Mouse (Mus musculus): ENCODE data around the gene Rbp4.

Gene Rbp4

DNA sequence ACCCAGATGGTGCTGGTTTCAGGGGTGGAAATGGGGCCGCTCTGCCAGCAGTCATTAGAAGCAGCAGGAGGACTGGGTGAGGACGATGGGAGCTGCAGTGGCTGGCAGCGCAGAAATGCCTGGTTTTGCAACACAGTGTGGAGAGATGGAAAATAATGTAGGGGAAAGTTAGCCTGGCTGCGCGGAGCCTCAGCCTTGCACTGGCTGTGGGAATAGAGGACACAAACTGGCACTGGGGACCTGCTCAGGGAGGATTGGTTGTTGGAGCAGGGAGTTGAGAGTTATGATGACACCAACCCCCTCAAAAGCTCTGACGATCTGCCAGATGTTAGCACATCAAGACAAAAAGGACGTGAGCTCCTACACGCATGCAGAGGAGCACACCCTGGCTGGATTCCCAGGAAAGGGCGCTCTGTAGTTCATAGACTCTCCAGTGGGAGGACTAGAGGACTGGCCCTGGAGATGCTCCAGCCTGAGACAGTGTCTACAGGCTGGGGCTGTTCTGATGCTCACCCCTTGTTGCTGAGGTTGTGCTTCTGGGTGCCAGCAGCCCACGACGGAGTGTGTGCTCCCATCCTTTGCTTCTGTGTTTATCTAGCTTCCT, 38.0 kb downstream of the Rbp4 start:
- DNase-seq = peak; percentile 70

DNA sequence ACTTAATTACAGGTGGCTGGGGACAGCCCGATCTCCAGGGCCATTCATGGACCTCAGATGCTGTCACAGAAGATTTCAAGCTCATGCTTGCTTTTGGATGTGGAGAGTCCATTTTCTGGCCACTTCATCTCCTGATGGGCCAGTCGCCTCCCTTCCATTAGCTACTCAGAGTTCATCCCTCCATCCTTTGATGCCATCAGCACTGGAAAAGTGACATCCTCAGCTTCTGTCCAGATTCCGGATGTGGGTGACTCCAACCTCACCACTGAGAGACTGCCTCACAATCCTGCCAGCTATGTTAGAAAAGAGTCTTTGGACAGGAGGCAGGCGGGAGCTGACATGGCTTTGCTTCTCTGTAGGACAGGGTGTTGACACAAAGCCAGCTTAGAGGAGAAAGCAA, 39.2 kb downstream of the Rbp4 start:
- DNase-seq = no peak

DNA sequence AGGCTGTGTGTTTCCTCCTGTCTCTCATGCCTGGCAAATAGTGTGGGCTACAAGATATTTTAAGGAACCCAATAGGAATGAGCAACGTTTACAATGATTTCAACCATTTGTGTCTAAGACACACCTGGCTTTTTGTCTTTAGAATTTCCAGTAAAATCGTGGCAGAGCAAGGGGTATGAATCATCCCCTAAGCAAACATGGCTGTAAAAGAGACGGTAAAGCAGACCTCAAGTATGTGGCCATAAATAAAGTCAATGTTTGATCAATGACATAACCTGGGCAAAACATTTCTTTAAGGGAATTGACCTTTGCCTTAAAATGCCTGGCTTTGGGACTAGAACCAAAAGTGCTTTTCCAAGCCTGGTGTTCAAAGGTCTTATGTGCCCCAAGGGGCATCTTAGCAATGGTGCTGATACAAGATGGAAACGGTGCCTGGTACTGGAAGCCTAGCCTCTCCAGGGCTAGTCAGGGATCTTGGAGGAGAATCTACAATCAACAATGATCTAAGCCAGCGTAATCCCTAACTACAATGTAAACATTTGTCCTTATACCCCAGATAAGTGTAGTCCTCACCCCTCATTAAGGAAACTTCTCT, 42.1 kb downstream of the Rbp4 start:
- DNase-seq = no peak

GRCm38 (mm10) chr19:38081361-38081760, 43.7 kb downstream of the Rbp4 start:
- no peak for DNase-seq

DNA sequence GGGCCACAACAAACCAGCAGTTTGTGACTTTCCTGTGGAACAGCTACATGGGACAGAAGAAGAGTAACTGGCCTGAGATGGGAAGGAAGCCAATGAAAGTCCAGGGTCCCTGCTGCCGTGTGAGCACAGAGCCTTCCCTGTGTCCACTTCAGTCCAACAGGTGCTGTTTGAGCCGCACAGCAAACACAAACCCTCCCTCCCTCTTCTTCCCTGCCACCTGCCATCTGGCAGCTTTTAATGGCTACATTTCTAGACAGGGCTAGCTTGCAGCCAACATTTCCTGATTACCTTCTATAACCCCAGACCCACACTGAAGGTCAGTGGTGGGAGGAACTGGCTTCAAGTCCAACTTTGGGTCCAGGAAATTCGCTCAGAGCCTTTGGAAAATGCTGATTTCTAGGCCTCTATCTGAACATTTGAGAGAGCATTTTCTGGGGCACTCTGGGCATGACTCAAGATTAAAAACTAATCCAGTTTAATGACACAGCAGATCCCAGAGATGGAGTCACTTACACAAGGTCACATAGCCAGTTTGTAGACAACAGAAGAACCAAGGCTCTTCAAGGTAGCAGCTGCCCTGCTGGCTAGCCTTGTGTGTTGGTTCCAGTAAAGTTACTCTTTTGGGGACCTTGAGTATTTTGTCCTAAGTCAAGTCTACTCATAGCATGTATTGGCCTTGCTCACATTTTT, 47.1 kb downstream of the Rbp4 start:
- no peak for DNase-seq

- no peak for DNase-seq
These were observed 48.8 kb downstream of the Rbp4 start for GRCm38 (mm10) chr19:38076251-38076650.

DNA sequence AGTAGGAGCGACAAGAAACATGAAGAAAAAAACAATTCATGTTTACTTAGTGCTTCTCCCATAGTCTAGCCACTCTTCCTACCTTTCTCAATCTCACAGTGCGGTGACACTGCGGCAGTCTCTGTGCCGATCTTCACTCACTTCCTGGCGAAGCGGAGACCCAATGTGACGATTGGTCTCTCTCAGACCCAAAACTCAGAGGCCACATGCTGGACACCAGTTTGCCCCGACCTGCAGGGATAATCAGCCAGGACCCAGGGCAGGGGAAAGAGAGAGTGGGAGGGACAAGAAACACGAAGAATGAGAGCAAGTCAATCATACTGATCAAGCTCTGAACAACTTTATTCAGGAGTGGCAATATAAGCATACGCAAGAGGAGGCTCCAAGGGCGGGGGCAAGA, 50.0 kb downstream of the Rbp4 start:
- no peak for DNase-seq

DNA sequence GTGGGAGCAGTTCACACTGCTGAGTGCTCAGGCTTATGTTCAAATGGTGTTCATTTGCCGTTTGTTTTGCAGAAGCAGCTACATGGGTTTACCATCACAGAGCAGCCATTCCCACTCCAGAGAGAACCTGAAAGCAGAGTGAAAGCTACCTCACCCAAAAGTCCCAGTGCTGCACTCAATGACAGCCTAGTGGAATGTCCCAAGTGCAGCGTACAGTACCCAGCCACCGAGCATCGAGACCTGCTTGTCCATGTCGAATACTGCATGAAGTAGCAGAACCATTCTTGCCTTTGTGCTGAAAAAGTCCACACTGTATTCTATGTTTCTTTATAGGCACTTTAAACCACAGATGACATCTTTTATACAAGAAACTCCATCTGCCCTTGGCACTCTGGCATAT, 51.9 kb downstream of the Rbp4 start:
- no peak for DNase-seq
